ENCODE assay signal across 12 mouse cellular contexts in genomic region chr17:75119422-75119821, GRCm38 (mm10).
DNase-seq lines count a peak whose midpoint lies in the region; ATAC-seq lines count a peak whose summit lies in the region.
"Had no signal": no experiment of that assay in that cellular context is flagged by ENCODE, and none has a peak within 500 bp of the region (broad histone marks: within the 10 kb centered on the region; RNA-seq: fewer than 3 reads in every experiment).

No protein-coding gene starts in this region.

- no peak overlapping the region for H3K4me3 ChIP-seq in forebrain, embryonic 11.5 days (ENCODE audit: low read depth, low read length)
- no peak overlapping the region for H3K4me3 ChIP-seq in forebrain, embryonic 12.5 days (replicated peaks)
- H3K4me3 ChIP-seq in limb, embryonic 13.5 days, result no peak overlapping the region
- H3K4me3 ChIP-seq in limb, embryonic 10.5 days, result no peak overlapping the region
- H3K4me3 ChIP-seq: embryonic facial prominence, embryonic 12.5 days; liver, embryonic 13.5 days had no signal

- no peaks in the 10 kb centered on the region for H3K36me3 ChIP-seq in forebrain, embryonic 11.5 days (ENCODE audit: control insufficient read depth, insufficient read depth, low read length)
- H3K36me3 ChIP-seq in forebrain, embryonic 12.5 days (replicated peaks), result no peaks in the 10 kb centered on the region
- H3K36me3 ChIP-seq in limb, embryonic 13.5 days, result 0 out of 2 replicates have a peak, but pooled peaks cover 5% of the 10 kb centered on the region
- no peaks in the 10 kb centered on the region for H3K36me3 ChIP-seq in limb, embryonic 10.5 days
- H3K36me3 ChIP-seq: embryonic facial prominence, embryonic 12.5 days; liver, embryonic 13.5 days had no signal

- no peak for DNase-seq in forebrain, embryonic 11.5 days (ENCODE audit: low spot score)
- no peak for DNase-seq in limb, embryonic 10.5 days (ENCODE audit: low spot score)
- DNase-seq in adrenal gland, postnatal 14 days, result peak; percentile 44
- DNase-seq in monocyte, adult 2 months (ENCODE audit: low read depth in 1 of 2, low spot score in 2 of 2), result peak; percentile 16 to 17
- no peak for DNase-seq in MN1 (ENCODE audit: low spot score)
- DNase-seq in gastrocnemius, postnatal 10 days, result no peak
- DNase-seq: cerebellum, adult 8-10 months; liver, embryonic 13.5 days; right cerebral cortex, adult 18-20 months had no signal

- H3K4me2 ChIP-seq in forebrain, embryonic 11.5 days (ENCODE audit: low read depth, low read length, severe bottlenecking), result no peak overlapping the region
- H3K4me2 ChIP-seq in forebrain, embryonic 12.5 days, result no peak overlapping the region
- no peak overlapping the region for H3K4me2 ChIP-seq in limb, embryonic 13.5 days (replicated peaks)
- H3K4me2 ChIP-seq: embryonic facial prominence, embryonic 12.5 days; liver, embryonic 13.5 days had no signal

- no peak overlapping the region for H3K9ac ChIP-seq in forebrain, embryonic 11.5 days (ENCODE audit: low read length)
- no peak overlapping the region for H3K9ac ChIP-seq in forebrain, embryonic 12.5 days
- no peak overlapping the region for H3K9ac ChIP-seq in limb, embryonic 13.5 days
- H3K9ac ChIP-seq: embryonic facial prominence, embryonic 12.5 days; liver, embryonic 13.5 days had no signal

- H3K27ac ChIP-seq in forebrain, embryonic 11.5 days (ENCODE audit: low read depth, low read length), result no peak overlapping the region
- H3K27ac ChIP-seq in forebrain, embryonic 12.5 days, result no peak overlapping the region
- no peak overlapping the region for H3K27ac ChIP-seq in limb, embryonic 13.5 days
- H3K27ac ChIP-seq in limb, embryonic 10.5 days, result no peak overlapping the region
- H3K27ac ChIP-seq: embryonic facial prominence, embryonic 12.5 days; liver, embryonic 13.5 days had no signal

- no peaks in the 10 kb centered on the region for H3K27me3 ChIP-seq in forebrain, embryonic 11.5 days (ENCODE audit: control insufficient read depth, insufficient read depth, low read length)
- H3K27me3 ChIP-seq in forebrain, embryonic 12.5 days, result no peaks in the 10 kb centered on the region
- H3K27me3 ChIP-seq in limb, embryonic 13.5 days, result no peaks in the 10 kb centered on the region
- H3K27me3 ChIP-seq in limb, embryonic 10.5 days (ENCODE audit: low read depth, poor library complexity, severe bottlenecking), result no peaks in the 10 kb centered on the region
- H3K27me3 ChIP-seq: embryonic facial prominence, embryonic 12.5 days; liver, embryonic 13.5 days had no signal

- ATAC-seq in forebrain, embryonic 11.5 days (replicated peaks; ENCODE audit: low FRiP score), result peak; percentile 32; the same call in 1 of the 2 replicates
- no peak for ATAC-seq in forebrain, embryonic 12.5 days (ENCODE audit: low FRiP score)
- ATAC-seq in limb, embryonic 13.5 days (ENCODE audit: low FRiP score, low read depth), result 0 out of 2 replicates have a peak, but pooled peaks have one; percentile 15

- H3K4me1 ChIP-seq in forebrain, embryonic 11.5 days (replicated peaks; ENCODE audit: control insufficient read depth, insufficient read depth, low read length), result no peaks in the 10 kb centered on the region; the same call in 1 of the 2 replicates
- H3K4me1 ChIP-seq in forebrain, embryonic 12.5 days, result peaks cover 4% of the 10 kb centered on the region; the same call in 1 of the 2 replicates
- H3K4me1 ChIP-seq in limb, embryonic 13.5 days, result peaks cover 45% of the 10 kb centered on the region
- H3K4me1 ChIP-seq in limb, embryonic 10.5 days, result peaks cover 20% of the 10 kb centered on the region

- WGBS in forebrain, embryonic 11.5 days, result 57% methylated on average over 3 of the region's 3 CpGs
- 46% methylated on average over 3 of the region's 3 CpGs for WGBS in forebrain, embryonic 12.5 days
- WGBS in limb, embryonic 13.5 days, result 78% methylated on average over 3 of the region's 3 CpGs
- WGBS in limb, embryonic 10.5 days, result 86% methylated on average over 3 of the region's 3 CpGs

- H3K9me3 ChIP-seq in forebrain, embryonic 11.5 days (ENCODE audit: control insufficient read depth, low read length), result no peaks in the 10 kb centered on the region
- no peaks in the 10 kb centered on the region for H3K9me3 ChIP-seq in forebrain, embryonic 12.5 days
- H3K9me3 ChIP-seq in limb, embryonic 13.5 days, result no peaks in the 10 kb centered on the region
- H3K9me3 ChIP-seq in limb, embryonic 10.5 days (replicated peaks), result no peaks in the 10 kb centered on the region
- H3K9me3 ChIP-seq: embryonic facial prominence, embryonic 12.5 days; liver, embryonic 13.5 days had no signal

Comparison
In these comparisons a context has a peak if more than half of its experiments do, and no peak if none do; other contexts are left out.
1. DNase-seq: peak in adrenal gland, postnatal 14 days (single experiment) and monocyte, adult 2 months (2 of 2); none in forebrain, embryonic 11.5 days (single experiment), limb, embryonic 10.5 days (single experiment), MN1 (single experiment) and gastrocnemius, postnatal 10 days (single experiment).